Mouse (Mus musculus) E14TG2a.4 (cell line): ENCODE data around the gene Stat2.
"Not testable (repeated sequence)": the region's sequence is repeated elsewhere in the genome, so short reads cannot be mapped to it uniquely, and the experiment has no call there.

ENCODE experiments used
- H3K27me3 ChIP-seq: 2 replicates; pipeline ENCODE4 v1.6.1; 2014; ENCODE audit warnings: low read length, control low read depth; ENCODE audit not compliant: insufficient read depth
- H3K36me3 ChIP-seq: 2 replicates; pipeline ENCODE4 v1.6.1; 2014; ENCODE audit warnings: low read length, control low read depth; ENCODE audit not compliant: insufficient read depth
- H3K4me1 ChIP-seq: replicated peaks from 2 replicates; pipeline ENCODE4 v1.6.1; 2014; ENCODE audit warnings: low read depth, low read length, control low read depth
- H3K4me3 ChIP-seq: replicated peaks from 2 replicates; pipeline ENCODE4 v1.5.1; 2014; ENCODE audit warnings: mild to moderate bottlenecking, low read length
- H3K9me3 ChIP-seq: 2 replicates; pipeline ENCODE4 v1.6.1; 2014; ENCODE audit warnings: low read length, control low read depth
- CTCF ChIP-seq: conservative IDR thresholded peaks from 2 replicates; pipeline ENCODE4 v1.5.1; 2014; ENCODE audit warnings: low read length
- NANOG ChIP-seq: IDR thresholded peaks from 2 replicates; pipeline ENCODE4 v1.6.1; 2014; ENCODE audit warnings: borderline replicate concordance, low read length, mixed read lengths
- POU5F1 ChIP-seq: IDR thresholded peaks from 2 replicates; pipeline ENCODE4 v1.6.1; 2014; ENCODE audit warnings: low read length, borderline replicate concordance

Gene Stat2

DNA sequence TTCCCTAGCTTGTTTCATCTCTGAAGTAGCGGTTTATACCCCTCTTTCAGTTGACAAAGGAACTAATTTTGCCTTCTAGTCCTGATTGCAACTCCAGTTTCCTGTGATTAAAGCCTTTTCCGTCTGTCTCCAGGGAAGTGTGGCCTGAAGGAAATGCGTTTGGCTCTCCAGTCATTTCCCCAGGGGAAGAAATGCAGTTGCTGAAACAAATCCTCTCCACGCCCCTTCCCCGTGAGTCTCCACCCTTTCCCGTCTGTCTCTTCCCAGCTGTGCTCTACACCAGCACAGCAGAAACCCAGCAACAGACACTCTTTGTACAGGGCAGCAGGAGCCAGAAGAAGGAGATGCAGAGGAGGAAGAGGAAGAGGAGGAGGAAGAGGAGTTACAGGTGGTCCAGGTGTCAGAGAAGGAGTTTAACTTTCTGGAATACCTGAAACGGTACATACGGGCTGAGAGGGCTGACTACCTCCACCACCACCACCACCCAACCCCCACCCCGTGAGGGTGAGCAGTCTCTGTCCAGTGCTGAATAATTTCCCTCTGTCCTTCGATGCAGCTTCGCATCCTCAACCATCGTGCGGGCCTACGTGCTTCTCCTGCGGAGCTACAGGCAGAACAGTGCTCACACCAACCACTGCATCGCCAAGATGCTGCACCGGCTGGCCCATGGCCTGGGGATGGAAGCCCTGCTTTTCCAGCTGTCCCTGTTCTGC, 23.2 kb upstream of the Stat2 start:
- Histone ChIP-seq H3K4me1 (peaks cover 79% of the 10 kb centered on the region), H3K27me3 (no peaks in the 10 kb centered on the region), H3K36me3 (peaks cover 100% of the 10 kb centered on the region), H3K9me3 (no peaks in the 10 kb centered on the region), H3K4me3 (peak overlapping the region; percentile 69)
- TF ChIP-seq POU5F1 (no peak), NANOG (no peak), CTCF (no peak)

DNA sequence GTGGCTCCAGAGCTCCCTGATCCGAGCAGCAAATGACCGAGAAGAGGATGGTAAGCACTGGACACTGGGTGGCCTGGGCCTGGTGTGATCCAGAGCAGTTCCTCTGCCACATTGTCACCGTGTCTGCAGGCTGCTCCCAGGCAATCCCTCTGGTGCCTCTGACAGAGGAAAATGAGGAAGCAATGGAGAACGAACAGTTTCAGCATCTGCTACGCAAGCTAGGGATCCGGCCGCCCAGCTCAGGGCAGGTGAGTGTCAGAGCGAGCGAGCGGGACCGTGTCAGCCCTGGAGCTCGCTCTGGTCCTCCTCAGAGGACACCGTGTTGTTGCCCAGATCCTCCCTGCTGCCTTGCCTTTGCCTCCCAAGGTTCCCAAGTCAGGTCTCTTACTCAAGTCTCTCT, 19.8 kb upstream of the Stat2 start:
- Histone ChIP-seq H3K9me3 (no peaks in the 10 kb centered on the region), H3K36me3 (peaks cover 79% of the 10 kb centered on the region), H3K4me3 (no peak overlapping the region), H3K27me3 (no peaks in the 10 kb centered on the region), H3K4me1 (peaks cover 69% of the 10 kb centered on the region)
- TF ChIP-seq CTCF (no peak), NANOG (no peak), POU5F1 (no peak)

DNA sequence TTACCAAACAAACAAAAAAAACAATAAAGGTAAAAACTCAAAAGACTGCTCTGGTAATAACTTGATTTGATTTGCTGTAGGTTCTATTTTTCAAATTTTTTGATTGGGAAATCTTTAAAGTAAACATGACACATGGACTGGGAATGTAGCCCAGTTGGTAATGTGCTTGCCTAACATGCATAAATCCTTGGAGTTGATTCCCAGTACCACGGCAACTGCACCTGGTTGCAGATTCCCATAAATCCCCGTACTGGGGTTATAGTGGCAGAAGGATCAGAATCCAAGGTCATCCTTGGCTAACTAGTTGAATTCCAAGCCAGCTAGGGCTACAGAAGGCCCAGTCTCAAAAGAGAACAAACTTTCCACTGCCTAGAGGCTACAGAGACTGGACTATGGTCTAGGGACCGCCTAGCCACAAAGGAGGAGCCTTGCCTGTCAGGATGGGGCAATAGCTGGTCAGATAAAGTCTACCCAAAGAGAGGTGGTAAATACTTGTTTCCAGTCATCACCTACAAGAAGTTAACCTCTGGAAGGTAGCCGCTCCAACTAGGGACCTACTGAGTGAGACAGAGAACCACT, 16.6 kb upstream of the Stat2 start, which contains the start of gene Apon:
Apon (plus strand) TSS at position 420 of the 579 bp plus-strand sequence.
- TF ChIP-seq POU5F1, result no peak
- no peak for TF ChIP-seq CTCF
- TF ChIP-seq NANOG, result no peak
- peaks cover 37% of the 10 kb centered on the region for H3K4me1 ChIP-seq

DNA sequence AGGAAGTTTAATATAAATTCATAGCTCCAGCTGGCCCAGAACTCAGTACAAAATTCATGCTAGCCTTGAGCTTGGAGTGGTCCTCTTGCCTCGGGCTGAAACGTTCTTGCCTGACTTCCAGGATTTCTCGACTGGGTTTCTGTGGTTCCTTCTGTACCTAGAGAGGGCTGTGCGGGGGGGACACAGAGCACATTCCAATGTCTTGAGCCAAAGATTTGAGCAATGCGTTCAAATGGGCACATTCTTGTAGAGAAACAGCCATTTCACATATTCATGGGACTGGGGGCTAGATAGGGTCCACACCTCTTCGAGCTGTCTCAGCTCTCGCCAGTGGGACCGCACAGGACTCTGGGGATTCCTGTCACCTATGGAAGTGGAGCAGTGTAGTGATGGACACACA, 14.4 kb upstream of the Stat2 start:
- no peak overlapping the region for H3K4me3 ChIP-seq
- peaks cover 17% of the 10 kb centered on the region for H3K4me1 ChIP-seq
- no peaks in the 10 kb centered on the region for H3K27me3 ChIP-seq
- no peaks in the 10 kb centered on the region for H3K9me3 ChIP-seq
- TF ChIP-seq CTCF (no peak), POU5F1 (no peak), NANOG (no peak)
- peaks cover 25% of the 10 kb centered on the region for H3K36me3 ChIP-seq

More for the DNA sequence above, 16.6 kb upstream of the Stat2 start, which contains the start of gene Apon:
- Histone ChIP-seq H3K36me3 (peaks cover 47% of the 10 kb centered on the region), H3K27me3 (no peaks in the 10 kb centered on the region), H3K4me3 (peak within 1 kb of the TSS; percentile 49), H3K9me3 (no peaks in the 10 kb centered on the region)

DNA sequence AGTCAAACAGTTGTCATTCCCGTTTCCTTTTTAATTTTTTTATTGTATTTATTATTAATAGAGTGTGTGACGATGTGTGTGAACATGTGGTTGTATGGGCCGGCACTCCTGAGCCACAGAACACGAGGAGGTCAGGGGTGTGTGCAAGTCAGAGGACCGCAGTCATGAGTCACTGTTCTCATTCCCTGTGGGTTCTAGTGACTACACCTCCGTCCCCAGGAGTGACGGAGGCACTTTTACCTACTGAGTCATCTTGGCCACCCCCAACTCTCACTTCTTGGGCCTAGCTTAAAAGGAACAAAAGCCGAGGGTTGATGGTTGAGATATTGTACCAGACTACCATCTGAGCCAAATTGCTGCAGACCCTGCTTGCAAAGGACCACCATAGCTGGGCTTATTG, 14.0 kb upstream of the Stat2 start:
- TF ChIP-seq CTCF, result no peak
- TF ChIP-seq POU5F1, result no peak
- no peak for TF ChIP-seq NANOG
- Histone ChIP-seq H3K36me3 (peaks cover 21% of the 10 kb centered on the region), H3K4me3 (no peak overlapping the region), H3K27me3 (no peaks in the 10 kb centered on the region), H3K9me3 (no peaks in the 10 kb centered on the region), H3K4me1 (peaks cover 14% of the 10 kb centered on the region)

DNA sequence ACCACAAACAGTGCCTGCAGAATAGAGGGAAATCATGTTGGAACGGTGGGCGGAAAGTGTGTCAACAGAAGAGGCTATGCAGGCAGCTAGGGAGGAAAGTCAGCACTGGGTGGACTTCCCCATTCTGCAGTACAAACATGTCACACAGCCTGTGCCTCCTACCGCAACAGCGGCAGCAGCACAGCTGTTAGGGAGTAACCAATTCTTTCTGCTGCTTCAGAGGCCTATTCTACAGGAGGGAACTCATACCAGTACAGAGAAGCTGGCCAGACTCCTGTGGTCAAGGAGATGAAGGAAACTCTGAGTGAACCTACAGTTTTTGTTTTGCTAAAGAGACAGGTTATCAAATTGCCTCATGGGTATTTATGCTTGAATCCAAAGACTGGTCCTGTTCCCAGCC, 11.4 kb upstream of the Stat2 start:
- no peak for TF ChIP-seq CTCF
- TF ChIP-seq NANOG, result no peak
- TF ChIP-seq POU5F1, result no peak
- H3K4me1 ChIP-seq, result peaks cover 31% of the 10 kb centered on the region
- H3K9me3 ChIP-seq, result no peaks in the 10 kb centered on the region
- no peaks in the 10 kb centered on the region for H3K36me3 ChIP-seq
- no peaks in the 10 kb centered on the region for H3K27me3 ChIP-seq
- H3K4me3 ChIP-seq, result no peak overlapping the region

DNA sequence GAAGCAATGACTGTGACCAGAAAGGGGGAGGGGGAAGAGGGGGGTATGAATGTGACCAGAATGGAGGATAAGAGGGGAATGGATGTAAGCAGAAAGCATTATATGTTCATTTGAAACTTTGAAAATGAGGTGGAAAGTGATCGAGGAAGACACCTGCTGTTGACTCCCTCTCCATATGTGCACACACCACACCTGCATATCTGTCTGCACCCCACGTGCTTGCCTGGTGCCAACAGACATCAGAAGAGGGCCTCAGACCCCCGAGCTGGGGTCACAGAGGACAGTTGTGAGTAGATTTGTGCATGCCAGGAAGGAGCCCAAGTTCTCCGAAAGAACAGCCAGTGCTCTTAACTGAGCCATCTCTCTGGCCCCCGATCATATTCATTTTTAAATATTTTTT, 10.4 kb upstream of the Stat2 start:
- Histone ChIP-seq H3K9me3 (no peaks in the 10 kb centered on the region), H3K36me3 (no peaks in the 10 kb centered on the region), H3K4me1 (peaks cover 21% of the 10 kb centered on the region), H3K4me3 (no peak overlapping the region), H3K27me3 (no peaks in the 10 kb centered on the region)
- no peak for TF ChIP-seq CTCF
- no peak for TF ChIP-seq POU5F1
- TF ChIP-seq NANOG, result no peak

DNA sequence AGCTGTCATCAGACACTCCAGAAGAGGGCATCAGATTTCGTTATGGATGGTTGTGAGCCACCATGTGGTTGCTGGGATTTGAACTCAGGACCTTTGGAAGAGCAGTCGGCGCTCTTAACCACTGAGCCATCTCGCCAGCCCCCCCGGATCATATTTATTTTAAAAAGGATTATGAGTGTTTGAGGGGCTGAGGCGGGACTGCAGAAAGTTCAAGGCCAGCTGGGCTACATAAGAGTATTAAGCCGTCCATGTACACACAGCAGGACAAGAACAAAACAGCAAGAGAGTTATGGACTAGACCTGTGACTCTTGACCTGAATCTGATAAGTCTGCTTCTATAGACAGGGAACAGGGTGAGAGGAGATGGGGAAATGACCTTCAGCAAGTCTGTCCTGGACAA, 10.0 kb upstream of the Stat2 start:
- not testable (repeated sequence) for H3K27me3 ChIP-seq, H3K9me3 ChIP-seq, H3K36me3 ChIP-seq, H3K4me3 ChIP-seq
- peaks cover 20% of the 10 kb centered on the region for H3K4me1 ChIP-seq

DNA sequence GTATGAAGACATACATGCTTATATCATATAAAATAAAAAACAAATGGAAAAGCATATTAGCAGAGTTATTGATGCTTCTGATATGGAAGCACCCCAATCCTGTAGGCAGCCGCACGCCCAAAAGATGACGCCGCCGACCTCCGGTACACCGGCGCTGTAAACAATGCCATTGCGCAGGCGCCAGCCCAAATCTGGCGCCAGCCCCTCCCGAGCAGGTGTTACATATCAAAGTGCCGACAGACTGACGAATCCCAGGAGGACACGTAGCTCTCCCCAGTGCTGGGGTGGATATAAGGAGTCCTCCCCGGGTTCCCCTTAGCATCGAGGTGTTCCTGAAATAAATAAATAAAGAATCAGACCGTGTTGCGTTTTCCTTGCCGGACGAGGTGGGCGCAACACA, 8.1 kb upstream of the Stat2 start:
- H3K27me3 ChIP-seq, result no peaks in the 10 kb centered on the region

More for the DNA sequence above, 8.1 kb upstream of the Stat2 start:
- Histone ChIP-seq H3K4me1 (peaks cover 27% of the 10 kb centered on the region), H3K36me3 (no peaks in the 10 kb centered on the region), H3K4me3 (peak overlapping the region; percentile 61), H3K9me3 (no peaks in the 10 kb centered on the region)
- no peak for TF ChIP-seq NANOG
- no peak for TF ChIP-seq POU5F1
